Mouse (Mus musculus): Measurements from ENCODE around the gene Gsto2. TPM values are rescaled to one million over a fixed set of nuclear protein-coding genes. Genes with fewer than 3 reads are reported as not detected.

Gsto2 gene
- polyA plus RNA-seq, 1 experiment: 8.8 TPM

GRCm38 (mm10) chr19:47876252-47876651 lies 10.9 kb downstream of the Gsto2 start:
- H3K4me3 ChIP-seq (ENCODE audit: insufficient read depth, low read depth, low read length): no peak overlapping the region
- no peak overlapping the region for H3K27ac ChIP-seq (replicated peaks; ENCODE audit: low read depth, low read length)
- no peaks in the 10 kb centered on the region for H3K4me1 ChIP-seq (ENCODE audit: control insufficient read depth, insufficient read depth, insufficient read length, low read length)

GRCm38 (mm10) chr19:47881538-47881937 lies 16.2 kb downstream of the Gsto2 start:
- Histone ChIP-seq H3K27ac (replicated peaks; ENCODE audit: low read depth, low read length) (no peak overlapping the region), H3K4me3 (ENCODE audit: insufficient read depth, low read depth, low read length) (no peak overlapping the region), H3K4me1 (ENCODE audit: control insufficient read depth, insufficient read depth, insufficient read length, low read length) (no peaks in the 10 kb centered on the region)

- Histone ChIP-seq H3K4me1 (ENCODE audit: control insufficient read depth, insufficient read depth, insufficient read length, low read length) (no peaks in the 10 kb centered on the region), H3K27ac (replicated peaks; ENCODE audit: low read depth, low read length) (no peak overlapping the region), H3K4me3 (ENCODE audit: insufficient read depth, low read depth, low read length) (no peak overlapping the region)
Observed at GRCm38 (mm10) chr19:47882151-47882881, 17.0 kb downstream of the Gsto2 start.

- no peak overlapping the region for H3K27ac ChIP-seq (replicated peaks; ENCODE audit: low read depth, low read length)
- no peak overlapping the region for H3K4me3 ChIP-seq (ENCODE audit: insufficient read depth, low read depth, low read length)
- no peaks in the 10 kb centered on the region for H3K4me1 ChIP-seq (ENCODE audit: control insufficient read depth, insufficient read depth, insufficient read length, low read length)
Observed at GRCm38 (mm10) chr19:47882882-47883254, 17.5 kb downstream of the Gsto2 start.

GRCm38 (mm10) chr19:47884296-47885085 lies 19.2 kb downstream of the Gsto2 start:
- Histone ChIP-seq H3K4me3 (ENCODE audit: insufficient read depth, low read depth, low read length) (no peak overlapping the region), H3K27ac (replicated peaks; ENCODE audit: low read depth, low read length) (no peak overlapping the region), H3K4me1 (ENCODE audit: control insufficient read depth, insufficient read depth, insufficient read length, low read length) (no peaks in the 10 kb centered on the region)

- H3K27ac ChIP-seq (replicated peaks; ENCODE audit: low read depth, low read length): no peak overlapping the region
- H3K4me1 ChIP-seq (ENCODE audit: control insufficient read depth, insufficient read depth, insufficient read length, low read length): no peaks in the 10 kb centered on the region
- no peak overlapping the region for H3K4me3 ChIP-seq (ENCODE audit: insufficient read depth, low read depth, low read length)
Observed at GRCm38 (mm10) chr19:47885191-47885743, 19.9 kb downstream of the Gsto2 start.

GRCm38 (mm10) chr19:47885886-47886285 lies 20.6 kb downstream of the Gsto2 start:
- Histone ChIP-seq H3K27ac (replicated peaks; ENCODE audit: low read depth, low read length) (peak overlapping the region; percentile 19; the same call in 1 of the 2 replicates), H3K4me1 (ENCODE audit: control insufficient read depth, insufficient read depth, insufficient read length, low read length) (no peaks in the 10 kb centered on the region), H3K4me3 (ENCODE audit: insufficient read depth, low read depth, low read length) (no peak overlapping the region)

GRCm38 (mm10) chr19:47886617-47887016 lies 21.3 kb downstream of the Gsto2 start:
- H3K27ac ChIP-seq (replicated peaks; ENCODE audit: low read depth, low read length): peak overlapping the region; percentile 41; the same call in 1 of the 2 replicates
- H3K4me3 ChIP-seq (ENCODE audit: insufficient read depth, low read depth, low read length): no peak overlapping the region
- peaks cover 3% of the 10 kb centered on the region; the same call in 1 of the 2 replicates for H3K4me1 ChIP-seq (ENCODE audit: control insufficient read depth, insufficient read depth, insufficient read length, low read length)

GRCm38 (mm10) chr19:47887417-47887816 lies 22.1 kb downstream of the Gsto2 start:
- peaks cover 7% of the 10 kb centered on the region; the same call in 1 of the 2 replicates for H3K4me1 ChIP-seq (ENCODE audit: control insufficient read depth, insufficient read depth, insufficient read length, low read length)
- peak overlapping the region; percentile 41; the same call in 1 of the 2 replicates for H3K27ac ChIP-seq (replicated peaks; ENCODE audit: low read depth, low read length)
- H3K4me3 ChIP-seq (ENCODE audit: insufficient read depth, low read depth, low read length): no peak overlapping the region

- Histone ChIP-seq H3K4me3 (ENCODE audit: insufficient read depth, low read depth, low read length) (no peak overlapping the region), H3K27ac (replicated peaks; ENCODE audit: low read depth, low read length) (no peak overlapping the region), H3K4me1 (ENCODE audit: control insufficient read depth, insufficient read depth, insufficient read length, low read length) (peaks cover 7% of the 10 kb centered on the region; the same call in 1 of the 2 replicates)
Observed at GRCm38 (mm10) chr19:47888037-47888436, 22.7 kb downstream of the Gsto2 start.

GRCm38 (mm10) chr19:47890489-47891130 lies 25.3 kb downstream of the Gsto2 start:
- peaks cover 7% of the 10 kb centered on the region; the same call in 1 of the 2 replicates for H3K4me1 ChIP-seq (ENCODE audit: control insufficient read depth, insufficient read depth, insufficient read length, low read length)
- peak overlapping the region; percentile 44 for H3K4me3 ChIP-seq (ENCODE audit: insufficient read depth, low read depth, low read length)
- peak overlapping the region; percentile 92 for H3K27ac ChIP-seq (replicated peaks; ENCODE audit: low read depth, low read length)

- peaks cover 7% of the 10 kb centered on the region; the same call in 1 of the 2 replicates for H3K4me1 ChIP-seq (ENCODE audit: control insufficient read depth, insufficient read depth, insufficient read length, low read length)
- peak overlapping the region; percentile 92 for H3K27ac ChIP-seq (replicated peaks; ENCODE audit: low read depth, low read length)
- no peak overlapping the region for H3K4me3 ChIP-seq (ENCODE audit: insufficient read depth, low read depth, low read length)
Observed at GRCm38 (mm10) chr19:47891562-47892312, 26.4 kb downstream of the Gsto2 start.

- Histone ChIP-seq H3K27ac (replicated peaks; ENCODE audit: low read depth, low read length) (no peak overlapping the region), H3K4me1 (ENCODE audit: control insufficient read depth, insufficient read depth, insufficient read length, low read length) (peaks cover 7% of the 10 kb centered on the region; the same call in 1 of the 2 replicates), H3K4me3 (ENCODE audit: insufficient read depth, low read depth, low read length) (no peak overlapping the region)
Observed at GRCm38 (mm10) chr19:47893092-47893491, 27.8 kb downstream of the Gsto2 start.

- Histone ChIP-seq H3K4me1 (ENCODE audit: control insufficient read depth, insufficient read depth, insufficient read length, low read length) (peaks cover 19% of the 10 kb centered on the region), H3K4me3 (ENCODE audit: insufficient read depth, low read depth, low read length) (no peak overlapping the region), H3K27ac (replicated peaks; ENCODE audit: low read depth, low read length) (no peak overlapping the region)
Observed at GRCm38 (mm10) chr19:47898472-47899079, 33.2 kb downstream of the Gsto2 start.
